Mouse (Mus musculus) gastrocnemius, postnatal 10 days (tissue): ENCODE measurements around the gene Umod. TPM values are rescaled to one million over a fixed set of nuclear protein-coding genes. Genes with fewer than 3 reads are reported as not detected.

ENCODE experiments used
- DNase-seq: peaks from one replicate; pipeline ENCODE4 v3.0.0; 2021; ENCODE audit warnings: mixed read lengths
- long read RNA-seq, 2 experiments: library from polyadenylated mRNA; stranded (forward); transcript quantifications; one replicate each; pipeline ENCODE4 v2.0.0; 2021
- total RNA-seq, 2 experiments: library from RNA; stranded (reverse); gene quantifications; 2 replicates each; pipeline ENCODE4 v1.2.3; 2021

Umod gene
- total RNA-seq: not detected
- long read RNA-seq, experiment 1: 0 reads
- long read RNA-seq, experiment 2: 0 reads

GRCm38 (mm10) chr7:119479256-119479655, at the start of gene Umod:
Gene Umod (minus strand): TSS chr7:119479282.
- no peak for DNase-seq

GRCm38 (mm10) chr7:119528617-119529016, 49.5 kb upstream of the Umod start:
- DNase-seq: no peak

GRCm38 (mm10) chr7:119527548-119527947, 48.5 kb upstream of the Umod start:
- DNase-seq: no peak

DNA sequence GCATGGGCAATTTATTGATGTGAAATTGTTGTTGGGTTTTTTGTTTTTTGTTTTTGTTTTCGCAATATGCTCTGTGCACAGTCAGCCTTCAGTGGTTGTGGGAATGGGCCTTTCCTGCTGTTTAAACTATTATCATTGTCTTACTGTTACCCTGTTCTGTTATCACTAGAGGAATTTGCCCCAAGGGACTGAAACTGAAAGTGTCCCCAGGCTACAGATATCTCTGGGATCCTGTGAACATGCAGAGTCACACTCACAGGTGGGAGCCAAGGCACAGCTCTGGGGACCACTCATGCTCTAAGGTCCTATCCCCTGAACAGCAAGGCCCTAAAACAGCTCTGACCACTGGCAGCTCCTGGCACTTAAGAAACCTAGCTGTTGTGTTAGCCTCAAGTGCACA, 48.1 kb upstream of the Umod start:
- DNase-seq: no peak

- DNase-seq: no peak
Measured at GRCm38 (mm10) chr7:119526486-119526885, 47.4 kb upstream of the Umod start.

DNA sequence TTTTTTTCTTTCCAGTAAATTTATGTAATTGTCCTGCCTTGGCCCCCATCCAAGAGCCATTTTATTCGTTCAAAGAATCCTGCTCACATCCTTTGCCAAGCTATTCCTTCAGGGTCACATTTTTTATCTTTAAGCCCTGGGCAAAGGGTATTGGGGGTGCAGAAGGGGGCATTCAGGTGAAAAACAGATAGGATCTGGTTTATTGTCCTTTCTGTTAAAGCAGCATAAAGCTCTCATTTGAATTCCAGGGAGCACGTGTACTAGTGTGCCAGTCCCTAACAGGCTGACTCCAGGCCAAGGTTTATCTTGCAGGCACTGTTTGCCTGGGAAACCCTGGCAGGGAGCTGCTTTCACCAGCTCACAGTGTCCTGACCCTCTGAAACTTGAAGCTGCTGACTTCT, 46.8 kb upstream of the Umod start:
- no peak for DNase-seq

- DNase-seq: no peak
Measured at GRCm38 (mm10) chr7:119523389-119523788, 44.3 kb upstream of the Umod start, which contains the start of gene Pdilt. Gene Pdilt (minus strand): TSS chr7:119523489.

DNA sequence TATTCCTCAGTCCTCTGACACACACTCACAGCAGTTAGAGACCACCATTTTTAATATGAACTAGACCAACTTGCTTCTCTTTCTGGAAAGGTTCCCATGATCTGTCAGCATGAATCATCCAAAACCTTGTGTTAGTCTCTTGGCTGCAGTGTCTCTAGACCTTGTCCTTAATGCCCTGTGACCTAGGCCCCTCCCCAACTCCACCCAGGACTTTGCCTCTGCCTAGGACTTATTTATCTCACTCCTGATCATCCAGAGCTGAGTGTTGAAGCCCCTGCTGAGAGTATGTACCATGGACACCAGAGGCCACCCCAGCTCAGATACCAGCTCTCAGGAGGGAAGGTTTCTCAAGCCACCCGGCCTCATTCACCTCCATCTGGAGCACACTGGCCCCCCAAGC, 43.3 kb upstream of the Umod start:
- DNase-seq: no peak

DNA sequence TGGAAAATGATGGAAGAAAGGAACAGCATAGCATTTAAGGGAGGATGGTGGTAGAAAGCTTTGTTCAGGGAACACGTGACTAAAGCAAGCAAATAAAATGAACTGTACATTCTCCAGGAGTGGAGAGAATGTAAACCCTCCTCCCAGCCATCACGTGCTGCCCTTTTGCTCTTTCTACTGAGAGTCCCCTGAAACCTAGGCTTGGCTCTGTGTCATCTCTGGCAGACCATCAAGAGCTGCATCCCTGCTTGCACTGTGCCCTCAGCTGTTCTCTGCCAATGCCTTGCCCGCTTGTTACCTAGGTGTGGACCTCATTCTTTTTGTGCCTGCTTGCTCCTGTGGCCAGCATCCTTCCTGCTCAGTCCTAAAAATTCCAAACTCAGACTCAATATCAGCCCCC, 42.7 kb upstream of the Umod start:
- no peak for DNase-seq

GRCm38 (mm10) chr7:119519654-119520053, 40.6 kb upstream of the Umod start:
- DNase-seq: peak; percentile 40

DNA sequence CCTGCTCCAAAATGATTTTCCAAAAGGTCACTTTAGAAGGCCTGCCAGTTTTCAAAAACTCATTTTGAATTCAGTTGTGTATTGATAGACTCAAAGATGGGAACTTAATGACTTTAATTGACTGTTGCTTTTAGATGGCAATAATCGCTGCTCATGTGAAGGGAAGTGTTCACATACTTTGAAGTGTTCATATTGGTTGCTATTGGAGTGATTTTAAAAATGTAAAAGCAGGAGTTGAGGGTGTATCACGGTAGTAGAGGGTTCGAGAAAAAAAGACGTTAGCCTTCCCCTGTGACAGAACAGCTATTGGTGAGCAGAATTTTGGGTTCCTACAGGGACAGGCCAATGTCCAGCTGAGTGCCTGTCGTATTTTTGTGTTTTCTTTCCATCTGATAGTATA, 40.1 kb upstream of the Umod start, which contains the start of gene Acsm5:
Gene Acsm5, plus strand, starts transcription at position 301 of the 400 bp plus-strand sequence.
- DNase-seq: no peak

DNA sequence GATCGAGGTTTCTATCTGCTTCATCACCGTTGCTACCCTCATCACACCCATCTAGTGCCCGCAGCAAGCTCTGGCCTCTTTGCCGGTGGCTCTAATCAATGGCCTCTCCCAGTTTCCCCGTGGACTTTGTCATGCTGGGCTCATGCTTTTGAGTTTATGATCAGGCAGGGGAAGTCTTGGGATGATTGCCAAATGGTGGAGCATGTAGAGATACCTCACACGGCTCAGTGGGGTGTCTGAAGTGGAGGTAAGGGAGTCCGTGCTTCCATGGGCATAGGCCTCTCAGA, 37.1 kb upstream of the Umod start:
- DNase-seq: no peak

- DNase-seq: peak; percentile 39
Measured at GRCm38 (mm10) chr7:119515492-119516271, 36.6 kb upstream of the Umod start.

DNA sequence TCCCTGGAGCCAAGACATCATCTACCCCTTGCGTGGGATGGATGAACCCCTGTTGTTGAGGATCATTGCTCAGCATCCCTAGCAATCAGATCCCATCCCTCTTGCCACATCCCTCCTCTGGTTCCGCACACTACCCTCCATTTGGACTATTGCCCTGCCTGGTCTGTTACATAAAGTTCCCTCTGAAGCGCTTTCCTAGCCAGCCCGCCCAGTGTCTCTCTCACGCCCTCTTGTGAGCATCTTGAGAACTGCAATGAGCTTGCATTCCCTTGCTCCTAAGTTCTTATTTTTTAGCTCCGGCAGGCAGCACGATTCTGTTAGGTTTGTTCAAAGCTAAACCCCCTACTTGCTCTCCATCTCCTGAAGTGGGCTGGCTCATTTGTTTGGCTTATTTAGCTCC, 34.0 kb upstream of the Umod start:
- DNase-seq: peak; percentile 12

DNA sequence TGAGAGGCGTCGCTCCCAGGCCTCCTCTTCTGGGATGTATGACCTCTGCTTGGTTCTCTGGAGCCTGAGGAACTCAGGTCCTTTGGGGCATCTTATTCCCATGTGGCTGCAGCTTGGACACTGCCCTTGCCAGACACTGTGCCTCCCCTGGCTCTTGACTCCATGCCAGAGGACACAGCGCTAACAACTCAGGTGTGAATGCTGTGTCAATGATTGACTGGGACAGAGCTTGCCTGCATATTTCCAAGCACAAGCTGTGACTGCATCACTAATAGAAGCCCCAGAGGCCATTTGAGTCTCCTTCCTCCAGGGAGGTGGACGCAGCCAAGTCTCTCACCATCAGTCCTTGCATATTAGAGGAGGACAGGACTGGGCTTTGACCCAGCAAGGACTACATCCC, 32.1 kb upstream of the Umod start:
- DNase-seq: no peak

- no peak for DNase-seq
Measured at GRCm38 (mm10) chr7:119490041-119490780, 11.1 kb upstream of the Umod start.

DNA sequence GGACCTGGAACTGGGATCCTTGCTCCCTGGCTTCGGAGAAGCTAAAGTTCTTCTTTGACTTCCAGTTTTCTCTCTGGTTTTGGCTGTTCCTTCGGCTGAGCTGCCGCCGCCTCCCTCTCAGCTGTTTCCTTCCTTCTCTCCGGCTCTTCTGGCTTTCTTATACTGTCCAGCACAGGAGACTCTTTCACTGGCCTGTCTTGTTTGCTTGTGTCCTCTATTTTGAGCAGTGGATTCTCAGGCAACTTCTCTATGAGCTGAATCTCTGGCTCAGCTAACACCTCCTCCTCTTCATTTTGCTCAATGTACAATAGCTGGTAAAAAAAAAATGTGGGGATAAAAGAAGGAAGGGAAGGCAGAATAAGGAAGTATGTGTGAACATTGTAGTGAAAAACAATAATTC, 7.6 kb upstream of the Umod start:
- no peak for DNase-seq

DNA sequence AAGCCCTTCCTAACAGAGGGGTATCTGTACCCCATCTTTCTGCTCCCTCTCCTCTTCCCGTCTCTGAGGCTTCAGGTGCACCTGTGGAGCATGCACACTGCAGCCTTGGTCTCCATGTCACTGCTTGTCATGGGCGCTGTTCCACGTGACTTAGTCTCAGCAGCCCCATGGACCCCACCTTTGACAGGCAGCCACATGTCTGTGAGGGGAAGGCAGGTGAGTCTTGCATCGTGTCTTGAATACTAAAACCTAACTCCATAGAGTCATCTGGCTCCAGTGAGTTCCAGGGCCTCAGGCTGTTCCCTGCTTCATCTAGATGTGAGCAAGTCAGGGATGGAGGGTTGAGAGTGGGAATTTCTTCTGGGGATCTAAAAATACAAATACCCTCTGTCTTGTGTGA, 5.1 kb upstream of the Umod start:
- no peak for DNase-seq

DNA sequence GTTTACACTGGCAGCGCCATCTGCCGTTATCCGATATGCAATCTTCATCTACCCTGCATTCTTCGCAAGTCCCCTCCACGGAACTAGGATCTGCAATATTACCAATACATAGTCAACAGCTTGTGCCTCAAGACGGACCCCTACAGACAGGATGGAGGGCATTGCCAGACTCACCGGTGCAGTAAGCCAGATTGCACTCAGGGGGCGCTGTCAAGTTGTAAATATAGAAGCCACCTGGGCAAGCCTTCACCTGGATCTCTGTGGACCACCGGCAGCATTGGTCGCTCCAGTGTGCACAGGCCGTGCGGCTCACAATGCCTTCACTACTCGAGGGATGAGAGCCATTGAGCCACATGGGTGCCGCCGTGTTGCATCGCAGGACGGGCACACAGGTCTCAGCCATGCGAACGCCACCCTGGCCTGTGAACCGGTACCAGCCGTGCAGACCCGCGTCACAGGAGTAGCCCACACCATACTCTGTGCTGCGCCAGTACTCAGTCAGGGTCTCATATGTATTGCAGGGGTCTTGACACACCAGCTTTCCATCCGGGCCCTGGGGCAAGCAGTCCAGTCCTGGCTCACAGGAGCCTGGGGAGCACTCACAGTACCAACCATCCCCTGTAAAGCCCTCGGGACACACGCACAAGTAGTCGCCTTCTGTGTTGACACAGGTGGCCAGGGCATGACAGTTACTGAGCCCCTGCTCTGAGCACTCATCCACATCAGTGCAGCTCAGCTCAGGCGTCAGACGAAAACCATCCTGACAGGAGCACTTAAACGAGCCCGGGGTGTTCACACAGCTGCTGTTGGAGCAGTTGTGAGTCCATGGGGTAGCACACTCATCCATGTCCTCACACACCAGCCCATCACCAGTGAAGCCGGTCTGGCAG, 2.3 kb downstream of the Umod start:
- no peak for DNase-seq

DNA sequence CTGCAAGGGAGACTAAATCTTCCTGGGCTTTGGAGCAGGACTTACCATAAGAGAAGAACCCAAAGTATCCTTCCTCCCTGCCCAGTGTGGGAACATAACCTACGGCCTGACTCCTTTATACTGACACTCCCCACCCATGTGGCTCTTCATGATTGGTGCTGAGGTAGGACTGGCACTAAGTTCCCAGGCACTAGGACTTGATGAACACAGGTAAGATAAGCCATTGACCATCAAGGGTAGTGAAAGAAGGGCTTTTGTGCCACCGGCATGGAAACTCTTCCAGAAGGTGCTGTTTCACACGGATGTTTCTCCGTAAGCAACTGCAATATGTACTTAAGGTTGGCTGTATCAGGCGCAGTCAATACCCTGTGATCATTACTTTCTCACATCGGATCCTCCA, 19.9 kb downstream of the Umod start, which contains the start of gene Gp2:
Gene Gp2, minus strand, starts transcription at position 101 of the 400 bp plus-strand sequence.
- no peak for DNase-seq

- no peak for DNase-seq
Measured at GRCm38 (mm10) chr7:119454192-119454591, 24.9 kb downstream of the Umod start.

DNA sequence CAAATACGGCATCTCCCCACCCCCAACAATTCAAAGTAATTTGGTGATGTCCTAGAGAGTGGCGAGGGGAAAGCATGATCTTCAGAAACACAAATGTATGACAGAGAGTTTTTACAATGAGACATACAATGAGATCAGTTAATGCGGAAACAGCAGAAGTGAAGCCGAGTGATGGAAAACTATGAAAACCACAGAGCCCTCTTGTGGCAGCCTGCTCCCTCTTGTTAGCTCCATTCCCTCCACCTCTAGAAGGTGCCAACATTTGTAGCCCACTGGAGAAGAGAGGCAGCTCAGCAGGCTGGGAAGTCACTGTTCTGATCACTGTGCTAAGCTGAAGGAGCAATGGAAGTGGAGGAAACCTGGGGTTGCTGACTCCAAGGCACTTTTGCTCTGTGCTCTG, 35.2 kb downstream of the Umod start:
- DNase-seq: no peak

GRCm38 (mm10) chr7:119441938-119442337, 37.1 kb downstream of the Umod start:
- no peak for DNase-seq
